Mouse (Mus musculus) G1E (cell line): ENCODE data around the gene Lpo. TPM values are rescaled to one million over a fixed set of nuclear protein-coding genes. Genes with fewer than 3 reads are reported as not detected.
A peak's percentile ranks its signal among the peaks of the same experiment; 100 is the strongest.

ENCODE experiments used
- ATAC-seq: 2 replicates; pipeline ENCODE4 v1.8.0; 2016; ENCODE audit warnings: mild to moderate bottlenecking; ENCODE audit not compliant: insufficient number of reproducible peaks, poor library complexity, low FRiP score, severe bottlenecking; ENCODE audit errors: extremely low read depth
- DNase-seq: peaks from one replicate; pipeline ENCODE4 v3.0.0; 2012; ENCODE audit warnings: low spot score
- H3K27me3 ChIP-seq: 2 replicates; pipeline ENCODE4 v1.6.1; 2012; ENCODE audit warnings: mild to moderate bottlenecking, low read length, inconsistent platforms; ENCODE audit not compliant: insufficient read depth
- H3K36me3 ChIP-seq: replicated peaks from 2 replicates; pipeline ENCODE3; 2012; ENCODE audit warnings: mild to moderate bottlenecking, inconsistent platforms
- H3K4me1 ChIP-seq: 2 replicates; pipeline ENCODE4 v1.6.1; 2012; ENCODE audit warnings: low read depth, low read length, inconsistent platforms, mixed read lengths; ENCODE audit not compliant: insufficient read depth
- H3K4me3 ChIP-seq: 2 replicates; pipeline ENCODE4 v1.5.1; 2012; ENCODE audit warnings: low read depth, mild to moderate bottlenecking, inconsistent platforms, low read length, moderate library complexity, mixed read lengths
- H3K9me3 ChIP-seq: replicated peaks from 2 replicates; pipeline ENCODE4 v1.6.1; 2012; ENCODE audit warnings: inconsistent platforms
- CTCF ChIP-seq: IDR thresholded peaks from 2 replicates; pipeline ENCODE4 v1.5.1; 2012; ENCODE audit warnings: low read depth, low read length, inconsistent platforms, mixed read lengths
- GATA1 ChIP-seq: IDR thresholded peaks from 2 replicates; pipeline ENCODE4 v1.6.1; 2012; ENCODE audit warnings: borderline replicate concordance, low read length, inconsistent platforms, mixed read lengths
- GATA2 ChIP-seq: IDR thresholded peaks from 2 replicates; pipeline ENCODE4 v1.6.1; 2012; ENCODE audit warnings: low read depth, low read length, inconsistent platforms, borderline replicate concordance
- POLR2AphosphoS5 ChIP-seq: IDR thresholded peaks from 2 replicates; pipeline ENCODE4 v1.6.1; 2012; ENCODE audit warnings: low read depth, low read length, inconsistent platforms; ENCODE audit not compliant: insufficient replicate concordance
- TAL1 ChIP-seq: conservative IDR thresholded peaks from 2 replicates; pipeline ENCODE4 v1.6.1; 2012; ENCODE audit warnings: low read depth, low read length, inconsistent platforms, mixed read lengths
- polyA plus RNA-seq: library from polyadenylated mRNA; stranded (reverse); fragments of >175 nt; gene quantifications from 2 replicates; pipeline ENCODE4 v1.2.3, GENCODE M21; 2012
- total RNA-seq, 2 experiments: library from RNA; stranded (forward) in 1 of 2; stranded (reverse) in 1 of 2; fragments of 200-1000 nt in 1 of 2; fragments of >200 nt in 1 of 2; fragmentation: Nextera tagmentation in 1 of 2; gene quantifications; 2 replicates each; pipeline ENCODE4 v1.2.3; 2014 to 2017

Gene Lpo
- total and polyA plus RNA-seq, 3 experiments: not detected

DNA sequence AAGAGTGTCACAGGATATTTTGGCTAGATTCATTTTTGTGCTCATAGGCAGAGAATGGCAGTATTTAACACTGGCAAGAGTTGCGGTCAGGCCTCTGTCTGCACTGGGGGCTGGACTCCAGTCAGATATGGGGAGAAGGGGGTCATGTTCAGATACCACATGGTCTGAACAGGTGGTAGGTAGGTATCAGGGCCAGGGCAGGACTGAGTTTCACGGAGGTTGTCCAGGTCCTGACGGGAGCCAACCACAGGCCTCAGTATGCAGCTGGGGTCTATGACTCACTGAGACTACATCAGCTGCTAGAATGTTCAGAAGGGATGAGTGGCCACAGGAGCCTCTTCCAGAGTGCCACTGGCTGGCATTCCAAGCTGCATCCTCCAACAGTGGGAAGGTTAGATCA is 55.7 kb downstream of the Lpo start:
- H3K36me3 ChIP-seq: peaks cover 51% of the 10 kb centered on the region
- no peak overlapping the region for H3K4me3 ChIP-seq
- no peaks in the 10 kb centered on the region for H3K9me3 ChIP-seq
- H3K27me3 ChIP-seq: peaks cover 4% of the 10 kb centered on the region
- ATAC-seq: no peak
- no peaks in the 10 kb centered on the region for H3K4me1 ChIP-seq
- TF ChIP-seq GATA1 (no peak), GATA2 (no peak), TAL1 (no peak), CTCF (no peak), POLR2AphosphoS5 (no peak)
- no peak for DNase-seq

DNA sequence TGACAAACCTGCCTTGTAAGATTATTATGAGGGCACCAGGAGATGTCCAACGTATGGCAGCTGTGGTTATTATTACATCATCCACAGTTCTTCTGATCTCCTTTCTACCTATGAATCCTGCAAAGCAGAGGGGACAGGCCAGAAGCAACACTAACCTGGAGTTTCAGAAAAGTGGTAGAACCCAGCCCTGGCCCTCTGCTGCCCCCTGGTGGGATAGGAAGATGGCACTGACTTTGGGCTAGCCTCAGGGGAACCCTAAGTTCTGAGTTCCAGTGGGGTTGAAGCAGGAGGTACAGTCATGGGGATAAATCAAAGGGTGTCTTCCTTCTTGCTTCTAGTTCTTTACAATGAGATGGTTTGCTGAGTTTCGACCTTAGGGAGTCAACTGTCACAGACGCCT is 57.1 kb downstream of the Lpo start:
- Histone ChIP-seq H3K36me3 (peaks cover 45% of the 10 kb centered on the region), H3K27me3 (peaks cover 13% of the 10 kb centered on the region), H3K9me3 (no peaks in the 10 kb centered on the region), H3K4me3 (no peak overlapping the region), H3K4me1 (0 out of 2 replicates have a peak, but pooled peaks cover 3% of the 10 kb centered on the region)
- DNase-seq (peak; percentile 57), ATAC-seq (no peak)
- TF ChIP-seq GATA2 (no peak), CTCF (peak; percentile 75), POLR2AphosphoS5 (no peak), GATA1 (no peak), TAL1 (no peak)

DNA sequence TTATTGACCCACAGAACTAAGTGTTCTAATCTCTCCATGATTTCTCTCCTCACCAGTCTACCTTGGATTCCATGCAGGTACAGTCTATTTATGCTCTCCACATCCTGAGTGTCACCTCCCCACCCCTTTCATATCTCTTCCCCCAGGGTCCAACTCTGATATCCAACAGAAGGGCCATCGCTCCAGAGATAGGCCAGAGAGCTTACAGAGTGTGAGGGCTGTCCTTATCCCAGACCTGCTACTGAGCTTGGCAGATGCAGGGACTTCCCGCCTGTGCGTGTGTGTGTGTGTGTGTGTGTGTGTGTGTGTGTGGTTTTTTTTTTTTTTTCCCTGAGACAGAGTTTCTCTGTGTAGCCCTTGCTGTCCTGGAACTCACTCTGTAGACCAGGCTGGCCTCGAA is 59.3 kb downstream of the Lpo start:
- TF ChIP-seq CTCF: no peak
- TF ChIP-seq GATA2: no peak
- H3K36me3 ChIP-seq: peaks cover 35% of the 10 kb centered on the region

DNA sequence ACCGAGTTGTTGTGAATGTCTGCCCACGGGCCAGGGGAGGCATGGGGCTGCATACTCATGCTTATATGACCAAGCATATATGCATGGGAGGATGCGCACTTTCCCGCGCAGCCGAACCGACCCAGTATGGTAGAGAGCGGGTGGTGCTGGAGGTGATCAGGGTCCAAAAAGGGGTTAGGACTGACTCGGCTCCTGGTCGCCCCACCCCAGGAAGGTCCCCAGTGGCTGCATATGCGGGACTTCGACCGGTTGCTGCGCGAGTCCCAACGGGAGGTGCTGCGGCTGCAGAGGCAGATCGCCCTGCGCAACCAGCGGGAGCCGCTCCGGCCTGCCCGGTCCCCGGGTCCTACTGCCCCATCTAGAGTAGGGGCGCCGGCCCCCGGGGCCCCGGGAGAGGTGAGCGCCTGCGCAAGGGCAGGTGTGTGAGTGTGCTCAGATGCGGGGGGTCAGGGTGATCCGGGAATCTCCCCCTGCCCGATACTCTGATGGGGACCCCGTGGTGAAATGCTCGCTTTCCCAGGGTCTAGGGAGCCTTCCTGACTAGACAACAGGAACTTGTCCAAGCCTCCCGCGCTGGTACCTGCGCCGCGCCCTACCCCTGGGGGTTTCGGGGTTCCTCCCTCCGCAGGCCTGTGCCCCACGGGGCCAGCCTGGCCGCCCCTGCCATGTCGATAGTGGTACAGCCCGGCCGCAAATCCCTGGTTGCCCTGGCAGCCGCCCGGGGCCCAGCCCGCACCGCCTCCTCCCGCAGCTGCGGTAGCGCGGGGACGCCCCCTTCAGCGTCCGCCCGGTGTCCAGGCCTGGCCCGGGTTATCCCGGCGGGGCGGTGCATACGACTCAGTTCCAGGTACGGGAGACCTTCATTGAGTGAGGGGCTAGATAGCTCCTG is 63.9 kb downstream of the Lpo start:
- no peak for ATAC-seq
- peaks cover 13% of the 10 kb centered on the region for H3K9me3 ChIP-seq
- no peak for DNase-seq
- peaks cover 18% of the 10 kb centered on the region for H3K4me1 ChIP-seq
- H3K27me3 ChIP-seq: peaks cover 60% of the 10 kb centered on the region
- no peak overlapping the region for H3K4me3 ChIP-seq
- peaks cover 11% of the 10 kb centered on the region for H3K36me3 ChIP-seq
- TF ChIP-seq POLR2AphosphoS5: no peak
- no peak for TF ChIP-seq GATA1
- no peak for TF ChIP-seq CTCF
- no peak for TF ChIP-seq GATA2
- no peak for TF ChIP-seq TAL1

More for the DNA sequence above, 59.3 kb downstream of the Lpo start:
- Histone ChIP-seq H3K27me3 (peaks cover 33% of the 10 kb centered on the region), H3K4me3 (no peak overlapping the region), H3K9me3 (peaks cover 8% of the 10 kb centered on the region), H3K4me1 (0 out of 2 replicates have a peak, but pooled peaks cover 3% of the 10 kb centered on the region)
- ATAC-seq: no peak
- no peak for DNase-seq

DNA sequence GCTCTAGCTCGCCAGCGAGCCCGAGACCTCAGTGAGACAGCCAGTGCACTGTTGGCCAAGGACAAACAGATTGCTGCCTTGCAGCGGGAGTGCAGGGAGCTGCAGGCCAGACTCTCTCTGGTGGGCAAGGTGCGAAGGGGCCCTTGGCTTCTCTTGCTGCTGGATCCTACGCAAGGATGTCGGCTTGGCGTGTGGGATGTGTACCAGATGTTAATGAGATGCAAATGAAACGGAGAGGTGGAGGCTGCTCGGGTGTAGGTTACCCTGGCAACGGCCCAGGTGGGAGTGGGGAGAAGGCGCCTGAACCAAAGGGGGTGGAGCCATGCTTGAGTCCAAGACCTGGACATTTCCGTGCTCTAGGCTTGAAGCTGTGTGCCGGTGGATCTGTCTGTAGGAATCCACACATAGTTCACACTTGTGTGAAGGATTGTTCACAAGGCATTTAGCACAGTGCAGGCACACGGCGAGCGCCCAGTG is 64.5 kb downstream of the Lpo start:
- peaks cover 19% of the 10 kb centered on the region for H3K4me1 ChIP-seq
- H3K4me3 ChIP-seq: no peak overlapping the region
- DNase-seq: no peak
- TF ChIP-seq POLR2AphosphoS5 (peak; percentile 87; the same call in 1 of the 2 replicates), GATA2 (no peak), CTCF (no peak)
- ATAC-seq: no peak
- peaks cover 13% of the 10 kb centered on the region for H3K9me3 ChIP-seq
- peaks cover 60% of the 10 kb centered on the region for H3K27me3 ChIP-seq
- peaks cover 11% of the 10 kb centered on the region for H3K36me3 ChIP-seq

DNA sequence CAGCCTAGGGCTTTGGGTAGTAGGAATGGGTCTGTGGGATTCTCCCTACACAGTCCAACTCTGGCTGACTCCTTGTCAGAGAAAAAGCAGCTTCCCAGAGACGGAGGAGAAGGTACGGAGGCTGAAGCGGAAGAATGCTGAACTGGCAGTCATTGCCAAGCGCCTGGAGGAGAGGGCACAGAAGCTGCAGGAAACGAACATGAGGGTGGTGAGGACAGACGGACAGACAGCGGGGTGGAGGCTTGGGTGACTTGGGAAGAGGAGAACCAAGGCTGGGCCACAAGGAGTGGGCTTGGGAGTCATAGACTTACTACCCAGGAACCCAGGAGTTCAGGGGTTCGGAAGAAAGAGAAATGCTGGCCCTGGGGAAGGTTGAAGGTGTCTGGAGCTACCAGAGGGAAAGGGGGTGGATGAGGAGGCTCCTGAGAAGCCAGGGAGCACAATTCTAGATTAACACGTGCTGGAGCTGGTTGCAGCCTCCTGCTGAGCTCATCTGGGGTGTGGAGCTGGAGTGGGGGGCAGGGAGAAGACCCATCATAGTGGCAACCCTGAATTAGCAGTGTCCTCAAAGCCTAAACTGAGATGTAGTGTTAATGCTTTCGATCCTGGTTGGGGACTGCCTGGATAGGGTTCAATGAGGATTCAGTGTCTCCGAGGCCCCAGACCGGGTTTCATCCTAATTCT is 65.2 kb downstream of the Lpo start:
- ATAC-seq: no peak
- Histone ChIP-seq H3K27me3 (peaks cover 60% of the 10 kb centered on the region), H3K4me1 (peaks cover 26% of the 10 kb centered on the region), H3K4me3 (no peak overlapping the region), H3K9me3 (peaks cover 13% of the 10 kb centered on the region), H3K36me3 (peaks cover 14% of the 10 kb centered on the region)
- TF ChIP-seq GATA2 (no peak), TAL1 (no peak), POLR2AphosphoS5 (no peak; the same call in 1 of the 2 replicates), GATA1 (no peak), CTCF (no peak)
- DNase-seq: no peak
